Mouse (Mus musculus) liver (tissue): ENCODE results near the gene Adipor2.

ENCODE experiments used
- DNase-seq: peaks from one replicate; pipeline ENCODE4 v3.0.0-alpha.2; 2020; ENCODE audit warnings: mixed read lengths

Gene Adipor2

DNA sequence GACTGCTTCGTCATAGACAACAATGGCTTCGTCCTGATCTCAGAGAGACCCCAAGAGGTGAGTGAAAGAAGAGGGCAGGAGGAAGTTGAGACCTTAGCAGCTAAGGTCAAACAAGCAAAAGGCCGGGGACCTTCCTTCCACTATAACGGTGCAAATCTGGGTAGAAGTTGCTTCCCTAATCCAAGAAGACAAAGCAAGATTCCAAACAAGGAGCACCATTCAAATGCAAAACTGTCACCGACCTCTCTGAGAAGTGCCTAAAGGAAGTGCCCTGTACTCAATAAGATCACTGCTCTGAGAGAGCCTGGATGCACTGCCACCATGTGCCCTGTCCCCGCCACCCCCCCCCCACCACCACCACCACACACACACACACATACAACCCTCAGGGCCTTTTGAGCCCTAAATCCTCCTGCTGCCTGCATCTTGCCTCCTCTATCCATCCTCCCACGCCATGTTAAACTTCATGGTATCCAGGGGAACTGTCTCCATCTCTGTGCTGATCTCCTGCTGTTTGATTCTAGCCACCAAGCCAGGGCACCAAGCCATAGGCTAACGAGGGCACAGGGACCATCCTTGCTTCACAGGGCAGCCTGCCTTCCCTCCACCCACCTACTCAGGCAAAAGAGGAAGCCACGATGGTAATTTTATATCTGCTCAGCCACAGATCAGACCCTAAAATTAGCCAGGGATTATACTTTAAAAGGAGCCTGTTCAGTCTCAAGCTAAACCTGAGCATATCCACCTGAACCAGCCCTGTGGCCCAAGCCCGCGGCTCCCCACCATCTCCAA lies 79.2 kb downstream of the Adipor2 start:
- DNase-seq = no peak

DNA sequence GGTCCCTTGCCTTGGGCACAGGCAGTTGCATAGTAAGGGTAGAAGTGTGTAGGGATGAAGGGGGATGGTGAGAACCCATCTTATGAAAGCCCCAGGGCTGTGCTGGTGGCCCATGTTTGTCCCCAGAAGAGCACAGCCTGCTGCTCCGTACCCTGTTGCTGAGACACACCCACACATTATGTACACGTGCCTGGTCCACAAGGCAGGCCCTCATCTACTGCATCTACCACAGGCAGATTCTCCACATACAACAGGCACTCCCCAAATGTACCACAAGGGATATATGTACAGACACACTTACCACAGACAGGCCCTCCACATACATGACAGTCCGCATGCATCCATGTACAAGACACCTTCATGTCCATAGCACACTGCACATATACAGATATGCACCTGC lies 80.2 kb downstream of the Adipor2 start:
- DNase-seq = no peak

DNA sequence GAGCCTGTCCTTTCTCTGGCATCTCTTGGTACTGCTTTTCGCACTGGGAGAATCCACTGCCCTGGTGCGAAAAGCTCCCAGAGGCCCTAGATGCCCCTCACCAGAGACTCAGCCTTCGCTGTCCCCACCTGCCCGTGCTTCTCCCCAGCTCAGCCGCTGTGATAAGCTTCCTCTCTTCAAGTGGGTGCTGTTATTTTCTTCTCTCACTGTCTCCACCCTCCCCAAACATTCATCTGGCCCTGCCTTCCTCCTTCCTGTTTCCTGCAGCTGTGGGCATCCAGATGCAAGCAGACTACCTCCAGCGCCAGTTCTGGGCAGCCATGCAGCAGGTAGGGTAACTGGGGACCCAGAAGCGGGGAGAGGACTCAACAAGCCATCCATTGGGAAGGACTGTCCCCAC lies 81.4 kb downstream of the Adipor2 start:
- DNase-seq = no peak

DNA sequence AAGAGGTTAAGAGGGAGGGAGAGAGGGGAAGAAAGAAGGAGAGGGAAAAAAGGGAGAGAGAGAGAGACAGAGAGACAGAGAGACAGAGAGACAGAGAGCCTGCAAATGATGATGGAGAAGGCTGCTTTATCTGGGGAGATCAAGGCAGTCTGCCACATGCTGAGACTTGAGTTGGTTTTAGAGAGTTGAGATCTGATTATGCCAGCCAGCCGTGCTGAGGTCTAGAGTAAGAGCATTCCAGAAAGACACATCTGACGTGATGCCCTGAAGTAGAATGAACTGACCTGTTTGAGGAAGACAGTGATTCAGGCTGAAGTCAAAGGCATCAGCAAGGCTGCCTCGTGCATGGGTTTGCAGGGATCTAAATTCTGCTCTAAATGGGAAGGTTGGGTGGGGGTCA lies 83.7 kb downstream of the Adipor2 start:
- DNase-seq = no peak

DNA sequence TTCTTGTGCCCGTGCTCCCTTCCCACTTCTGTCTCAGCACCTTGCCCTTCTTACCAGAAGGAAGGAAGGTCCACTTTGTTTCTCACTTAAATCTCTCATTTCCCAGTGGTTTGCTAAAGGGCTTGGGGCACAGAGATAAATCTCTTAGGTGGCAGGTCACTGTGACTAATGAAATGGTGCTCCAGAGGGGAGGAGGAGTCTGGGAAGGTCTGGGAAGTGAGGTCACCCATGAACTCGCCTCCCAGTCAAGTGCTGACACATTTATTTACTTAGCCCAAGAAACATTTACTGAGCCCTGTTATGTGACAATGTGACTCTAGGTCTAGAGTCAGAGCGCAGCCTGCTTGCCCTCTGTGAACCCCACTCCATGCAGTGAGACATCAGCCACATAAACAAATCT lies 84.3 kb downstream of the Adipor2 start:
- DNase-seq = no peak

DNA sequence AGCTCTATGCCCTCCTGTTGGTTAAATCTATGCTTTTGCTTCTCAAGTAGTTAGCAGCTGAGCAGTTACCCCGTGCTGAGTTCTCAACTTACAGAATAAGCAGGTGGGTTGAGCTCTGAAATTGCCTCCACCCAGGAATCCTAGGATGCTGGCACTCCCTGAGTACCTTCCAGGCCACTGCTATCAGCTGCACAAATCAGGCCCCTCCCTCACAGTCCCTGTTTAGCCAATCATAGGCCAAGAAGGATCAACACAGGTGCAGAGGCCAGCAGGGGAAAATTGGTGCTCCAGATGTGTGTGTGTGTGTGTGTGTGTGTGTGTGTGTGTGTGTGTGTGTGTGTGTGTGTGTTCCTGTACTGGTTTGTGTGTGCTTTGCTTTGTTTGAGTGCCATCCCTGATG lies 85.4 kb downstream of the Adipor2 start:
- DNase-seq = no peak

DNA sequence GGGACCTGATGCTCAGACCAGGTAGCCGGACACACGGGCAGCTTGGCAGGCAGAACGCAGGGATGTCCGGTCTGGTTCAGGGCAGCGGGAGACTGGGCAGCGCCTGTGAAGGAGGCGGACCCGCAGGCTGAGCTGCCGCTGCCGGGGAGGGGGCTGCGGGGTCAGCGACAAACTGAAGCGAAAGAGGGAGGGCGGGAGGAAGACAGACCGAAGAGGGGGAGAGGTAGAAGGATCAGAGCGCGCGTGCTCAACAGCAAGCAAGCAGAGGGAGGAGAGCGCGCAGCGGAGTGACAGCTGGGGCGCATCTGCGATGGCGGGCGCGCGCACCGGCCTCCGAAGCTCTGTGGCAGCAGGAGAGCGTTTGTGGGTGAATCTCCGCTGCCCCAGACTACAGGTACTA lies 87.0 kb downstream of the Adipor2 start, which contains the start of gene Lrtm2:
Lrtm2 (minus strand) TSS at position 261 of the 400 bp plus-strand sequence.
- no peak for DNase-seq

DNA sequence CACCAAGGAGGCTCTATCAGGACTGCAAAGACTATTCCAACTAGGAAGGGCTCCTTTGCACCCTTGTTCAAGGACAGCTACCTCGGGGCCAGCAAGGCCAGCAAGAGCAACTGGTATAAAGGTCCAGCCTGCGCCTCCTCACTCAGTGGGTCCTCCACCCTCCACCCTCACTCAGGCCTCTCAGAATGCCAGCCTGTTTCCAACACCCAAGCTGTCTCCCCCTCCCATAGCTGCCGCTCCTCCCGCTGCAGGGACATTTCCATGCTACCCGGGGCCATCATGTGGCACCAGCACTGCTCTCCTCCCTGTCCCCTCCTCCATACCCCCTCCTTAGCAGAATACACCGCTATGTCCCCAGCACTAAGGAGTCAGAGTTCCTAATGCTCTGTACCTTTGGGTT lies 87.6 kb downstream of the Adipor2 start:
- DNase-seq = no peak

DNA sequence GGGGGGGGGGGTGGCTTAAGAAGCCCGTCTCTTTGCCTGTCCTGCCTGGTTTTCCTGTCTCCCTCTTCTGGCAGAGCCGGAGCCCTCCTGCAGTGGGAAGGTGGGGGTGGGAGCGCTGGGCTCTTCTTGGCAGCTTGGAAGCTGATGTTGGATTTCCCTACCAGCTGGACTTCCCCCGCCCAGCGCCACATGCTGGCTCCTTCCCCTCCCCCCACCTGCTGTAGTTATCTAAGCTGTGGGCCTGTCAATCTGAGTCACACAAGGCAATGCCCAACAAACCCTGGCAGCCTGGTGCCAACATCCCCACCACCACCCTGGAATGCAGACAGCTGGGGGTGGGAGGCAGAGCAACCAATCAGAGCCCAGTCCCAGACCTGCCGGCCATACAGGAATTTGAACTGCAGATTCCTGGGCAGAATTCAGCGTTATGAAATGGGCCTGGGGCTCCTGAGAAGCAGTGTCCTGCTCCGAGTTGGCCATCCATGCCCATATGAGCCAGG lies 88.2 kb downstream of the Adipor2 start:
- peak; percentile 10 for DNase-seq

DNA sequence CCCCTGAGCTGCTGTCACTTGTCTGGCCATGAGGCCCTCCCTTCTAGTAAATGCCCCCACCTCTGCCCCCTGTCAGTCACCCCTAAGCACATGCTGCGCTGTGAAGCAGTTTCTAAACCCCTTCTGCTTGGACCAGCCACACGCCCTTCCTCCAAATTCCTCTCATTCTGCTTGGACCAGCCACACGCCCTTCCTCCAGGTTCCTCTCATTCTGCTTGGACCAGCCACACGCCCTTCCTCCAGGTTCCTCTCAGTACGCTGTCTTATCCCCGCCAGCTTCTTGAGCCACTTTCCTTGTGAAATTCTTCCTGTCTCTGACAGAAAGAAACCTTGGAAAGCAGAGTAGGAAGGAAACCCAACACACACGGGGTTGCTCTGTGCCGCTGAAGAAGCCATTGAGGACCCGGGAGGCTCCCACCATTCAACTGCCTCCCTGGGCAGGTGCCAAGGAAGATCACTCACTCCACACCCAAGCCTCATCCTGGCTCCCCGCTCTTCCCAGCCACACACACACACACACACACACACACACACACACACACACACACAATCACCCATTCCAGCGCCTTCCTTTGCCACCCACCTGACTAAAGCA lies 88.9 kb downstream of the Adipor2 start:
- DNase-seq = no peak

DNA sequence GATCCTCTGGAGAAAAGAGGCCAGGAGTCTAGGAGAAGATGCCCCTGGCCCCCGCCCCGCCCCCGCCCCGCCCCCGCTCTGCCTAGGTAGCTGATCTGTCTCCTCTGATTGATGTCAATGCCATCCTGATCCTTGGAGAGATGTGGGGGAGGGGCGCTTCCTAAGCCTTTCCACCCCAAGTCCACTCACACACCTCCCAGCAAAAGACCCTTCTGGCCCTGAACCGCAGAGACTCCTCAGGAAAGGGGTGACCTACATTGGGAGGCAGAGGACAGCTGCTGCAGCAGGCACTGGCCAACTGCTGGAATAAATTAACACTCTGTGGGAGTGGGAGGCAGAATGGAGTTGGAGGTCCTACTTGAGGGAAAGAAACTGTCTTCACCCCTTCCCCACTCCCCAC lies 91.0 kb downstream of the Adipor2 start:
- DNase-seq = no peak

DNA sequence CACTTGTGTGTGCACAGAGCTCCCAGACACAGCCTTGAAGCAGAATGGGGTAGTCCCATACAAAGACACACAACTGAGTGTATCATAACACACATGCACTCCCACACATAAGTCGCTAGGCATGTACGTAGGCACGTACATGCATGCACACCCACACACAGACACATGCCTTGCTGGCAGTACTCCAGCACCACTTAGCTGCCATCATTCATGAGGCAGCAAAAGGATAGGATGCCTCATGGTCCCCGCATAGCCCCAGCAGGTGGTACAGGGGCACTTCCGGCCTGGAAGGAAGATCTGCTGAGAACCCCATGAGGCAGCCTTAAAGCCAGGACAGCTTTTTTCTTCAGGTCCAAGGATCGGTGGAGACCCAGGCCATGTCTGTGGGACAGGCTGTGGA lies 91.5 kb downstream of the Adipor2 start:
- no peak for DNase-seq

DNA sequence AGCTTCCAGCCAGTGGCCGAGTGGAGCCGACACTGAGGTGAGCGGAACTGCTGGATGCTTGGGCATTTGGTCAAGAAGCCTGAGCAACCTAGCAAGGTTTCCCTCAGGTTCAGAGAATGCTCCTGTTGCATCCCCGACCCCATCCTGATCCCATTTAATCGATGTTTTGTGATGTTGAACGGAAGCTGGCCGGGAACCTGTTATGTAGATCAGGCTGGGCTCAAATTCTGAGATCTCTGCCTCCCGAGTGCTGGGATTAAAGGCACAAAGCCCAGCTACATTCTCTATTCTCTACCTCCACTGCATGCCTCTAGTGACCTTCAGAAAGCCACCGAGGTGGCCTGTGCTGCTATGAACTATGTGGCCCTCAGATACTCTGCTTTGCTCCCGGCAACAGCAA lies 92.7 kb downstream of the Adipor2 start:
- DNase-seq = no peak

DNA sequence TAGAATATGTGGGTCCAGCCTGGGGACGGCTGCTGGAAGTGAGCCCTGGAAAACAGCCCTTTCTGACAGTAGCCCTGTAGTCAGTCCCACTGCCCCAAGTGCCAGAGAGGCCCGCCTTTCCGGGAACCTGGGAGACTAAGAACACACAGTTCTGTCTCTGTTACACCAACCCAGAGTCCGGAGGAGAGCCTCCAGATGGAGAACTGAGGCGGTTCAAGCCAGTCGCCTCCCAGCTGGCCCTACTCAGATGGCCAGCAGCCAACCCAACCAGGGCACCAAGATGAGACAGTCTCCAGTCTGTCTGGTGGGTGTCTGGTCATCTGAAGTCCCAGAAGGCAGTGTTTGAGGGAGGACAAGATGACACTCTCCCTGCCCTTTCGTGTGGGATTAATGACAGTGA lies 95.8 kb downstream of the Adipor2 start:
- no peak for DNase-seq

DNA sequence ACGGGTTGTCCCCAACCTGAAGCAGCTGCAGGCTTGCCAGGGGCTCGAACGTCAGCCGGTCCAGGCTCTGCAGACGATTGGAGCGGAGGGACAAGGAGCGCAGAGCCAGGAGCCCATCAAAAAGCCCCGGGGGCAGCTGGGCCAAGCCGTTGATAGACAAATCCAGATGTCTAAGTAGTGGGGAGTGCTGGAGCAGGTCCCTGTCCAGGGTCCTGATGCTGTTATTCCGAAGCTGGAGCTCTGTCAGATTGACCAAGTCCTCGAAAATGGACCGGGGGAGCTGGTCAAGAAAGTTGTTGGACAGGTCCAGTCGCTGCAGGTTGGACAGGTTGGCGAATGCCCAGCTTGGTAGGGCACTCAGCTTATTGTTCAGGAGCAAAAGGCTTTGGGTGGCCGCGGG lies 97.0 kb downstream of the Adipor2 start:
- peak; percentile 27 for DNase-seq

DNA sequence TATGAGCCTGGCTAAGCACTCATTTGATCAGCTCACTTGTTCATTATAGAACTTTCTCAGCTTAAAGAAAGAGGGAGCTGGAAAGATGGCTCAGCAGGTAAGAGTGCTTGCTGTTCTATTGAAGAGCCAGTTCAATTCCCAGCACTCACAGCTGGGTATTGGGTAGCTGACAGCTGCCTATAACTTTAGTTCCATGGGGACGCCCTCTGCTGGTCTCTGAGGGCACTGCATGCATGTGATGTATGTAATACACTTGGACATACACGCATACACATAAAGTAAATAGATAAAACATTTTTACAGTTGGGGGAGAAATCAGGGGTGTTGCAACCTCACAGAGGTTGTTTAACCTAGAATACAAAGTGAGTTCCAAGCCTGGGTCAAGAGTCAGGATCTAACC lies 98.1 kb downstream of the Adipor2 start:
- DNase-seq = peak; percentile 28

DNA sequence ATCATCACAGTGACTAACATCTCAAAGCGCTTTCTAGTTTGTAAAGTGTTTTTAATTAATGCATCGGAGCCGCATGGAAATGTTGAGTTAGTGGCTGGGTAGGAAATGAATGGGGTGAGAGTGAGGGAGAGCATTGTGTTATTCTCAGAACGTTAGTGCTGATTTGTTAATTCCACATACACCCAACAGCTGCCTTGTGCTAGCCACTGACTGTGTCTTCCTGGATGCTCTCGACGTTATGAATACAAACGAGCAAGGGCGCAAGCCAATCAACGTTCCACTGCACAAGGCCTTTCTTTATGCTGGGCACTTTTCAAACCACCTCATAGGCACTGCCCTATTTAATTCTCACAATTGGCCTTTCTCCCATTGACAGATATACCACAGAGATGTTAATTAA lies 98.8 kb downstream of the Adipor2 start:
- no peak for DNase-seq

DNA sequence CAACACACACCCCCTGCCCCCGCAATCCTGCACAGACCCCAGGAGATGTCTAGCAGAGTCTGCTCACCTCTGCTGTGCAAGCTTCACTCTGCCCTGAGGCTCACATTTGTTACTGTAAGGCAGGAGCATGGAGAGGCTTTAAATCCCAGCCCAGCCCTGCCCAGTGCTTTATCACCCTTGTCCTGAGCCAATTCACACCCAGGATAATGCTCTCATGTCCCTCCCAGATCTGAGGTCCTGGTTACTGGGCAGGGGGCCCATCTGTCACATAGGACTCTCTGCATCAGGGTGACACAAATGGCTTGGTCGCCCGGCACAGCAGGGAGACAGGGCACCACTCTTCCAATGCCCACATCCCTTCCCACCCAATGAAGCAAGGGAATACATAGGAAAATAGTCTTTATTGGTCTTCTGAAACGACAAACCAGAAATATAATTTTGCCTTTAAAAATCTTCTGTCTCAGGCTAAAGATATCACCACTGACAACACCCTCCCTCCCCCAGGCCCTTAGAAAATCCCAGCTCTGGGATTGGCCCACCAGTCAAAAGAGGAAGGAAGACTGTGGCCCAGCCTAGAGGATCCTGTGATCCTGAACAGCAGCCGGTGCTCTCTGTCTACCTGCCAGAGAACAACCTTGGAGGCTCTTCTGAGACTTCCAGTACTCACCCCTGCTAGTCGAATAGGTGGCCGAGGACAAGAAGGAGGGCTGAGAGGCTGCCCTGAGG lies 102.6 kb downstream of the Adipor2 start:
- no peak for DNase-seq

DNA sequence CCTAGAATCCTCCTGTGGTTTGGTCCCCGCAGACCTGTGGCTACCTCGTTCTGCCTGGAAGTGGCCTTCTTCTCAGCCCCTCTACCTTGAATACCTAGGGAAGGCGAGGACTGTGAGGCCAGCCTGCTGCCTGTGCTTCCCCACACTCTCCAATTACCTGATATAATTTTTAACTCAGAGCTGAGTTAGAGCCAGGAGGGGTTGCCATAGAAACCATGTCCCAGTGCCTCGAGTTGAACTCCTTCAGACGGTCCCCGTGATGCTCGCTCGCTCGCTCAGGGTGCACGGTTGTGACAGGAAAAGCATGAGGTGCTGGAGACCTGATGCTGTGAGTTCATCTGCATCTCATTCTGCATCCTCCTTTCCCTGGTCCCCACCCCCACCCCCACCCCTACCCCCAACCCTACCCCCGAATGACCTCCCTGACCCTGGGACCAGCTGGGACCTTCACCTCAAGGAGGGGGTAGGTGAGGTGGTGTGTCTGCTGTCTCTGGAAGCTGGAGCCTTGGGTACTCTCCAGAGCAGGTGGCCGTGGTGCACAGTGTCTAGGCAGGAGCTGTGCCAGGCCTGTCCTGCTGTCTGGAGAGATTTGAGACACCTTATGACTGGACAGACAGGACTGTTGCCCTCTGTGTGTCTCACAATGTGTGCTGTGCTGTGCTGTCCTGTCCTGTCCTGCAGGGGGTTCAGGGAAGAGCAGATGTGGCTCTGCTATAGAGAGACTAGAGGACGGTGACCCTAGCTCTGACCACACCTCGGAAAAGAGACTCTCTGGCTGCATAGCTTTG lies 103.7 kb downstream of the Adipor2 start:
- DNase-seq = no peak

DNA sequence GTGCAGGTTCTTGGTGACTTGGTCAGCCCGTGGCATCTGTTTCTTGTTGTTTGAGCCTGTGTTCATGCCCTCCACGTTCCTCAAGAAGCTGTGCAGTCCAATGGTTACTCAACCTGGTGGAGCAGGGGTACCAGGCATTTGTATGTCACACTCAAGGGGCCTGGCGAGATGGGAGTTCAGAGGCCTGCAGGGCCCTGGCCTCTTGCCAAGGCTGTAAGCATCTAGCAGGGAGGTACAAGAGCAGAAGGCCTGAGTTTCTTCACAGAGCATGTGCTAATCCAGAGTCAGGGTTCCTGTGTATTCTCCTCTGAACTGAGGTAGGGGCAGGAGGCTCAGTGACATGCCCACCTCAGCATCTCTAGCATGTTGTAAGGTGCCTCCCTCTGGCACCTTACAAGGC lies 104.4 kb downstream of the Adipor2 start:
- DNase-seq = no peak

DNA sequence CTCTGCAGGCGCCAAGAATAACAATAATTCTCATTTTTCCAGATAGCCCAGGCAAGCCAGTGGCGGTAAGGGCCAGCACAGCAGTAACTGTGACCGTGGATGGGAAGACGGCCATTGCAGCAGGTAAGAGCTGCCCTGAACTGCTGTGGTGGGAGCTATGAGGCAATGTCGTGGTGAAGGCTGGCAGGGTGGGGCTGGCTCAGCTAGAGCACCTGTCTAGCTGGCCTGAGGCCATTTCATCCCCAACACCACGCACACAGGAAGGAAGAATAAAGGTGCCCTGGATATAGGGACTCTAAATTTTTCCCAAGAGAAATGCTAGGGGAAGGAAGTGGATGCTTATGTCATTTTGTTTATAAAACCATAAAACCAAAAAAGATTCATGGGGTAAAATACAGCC lies 105.1 kb downstream of the Adipor2 start:
- DNase-seq = no peak

DNA sequence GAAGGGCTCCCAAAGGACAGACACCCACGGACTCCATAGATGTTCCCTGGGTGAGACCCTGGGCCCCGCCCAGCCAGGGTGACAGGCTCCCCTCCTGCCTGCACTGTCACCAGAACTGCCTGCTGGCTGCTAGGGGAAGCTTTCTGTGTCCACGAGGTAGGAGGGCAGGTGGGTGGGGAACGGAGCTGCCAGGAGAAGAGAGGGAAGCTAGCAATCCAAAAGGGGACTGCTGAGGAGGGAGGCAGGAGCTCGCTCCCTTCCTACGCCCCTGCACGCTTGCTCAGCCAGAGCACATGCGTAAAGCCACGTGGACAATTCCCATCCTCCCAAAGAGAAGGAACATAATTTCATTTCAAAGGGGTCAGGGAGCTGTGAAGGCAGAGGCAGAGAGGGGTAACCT lies 107.3 kb downstream of the Adipor2 start:
- no peak for DNase-seq

DNA sequence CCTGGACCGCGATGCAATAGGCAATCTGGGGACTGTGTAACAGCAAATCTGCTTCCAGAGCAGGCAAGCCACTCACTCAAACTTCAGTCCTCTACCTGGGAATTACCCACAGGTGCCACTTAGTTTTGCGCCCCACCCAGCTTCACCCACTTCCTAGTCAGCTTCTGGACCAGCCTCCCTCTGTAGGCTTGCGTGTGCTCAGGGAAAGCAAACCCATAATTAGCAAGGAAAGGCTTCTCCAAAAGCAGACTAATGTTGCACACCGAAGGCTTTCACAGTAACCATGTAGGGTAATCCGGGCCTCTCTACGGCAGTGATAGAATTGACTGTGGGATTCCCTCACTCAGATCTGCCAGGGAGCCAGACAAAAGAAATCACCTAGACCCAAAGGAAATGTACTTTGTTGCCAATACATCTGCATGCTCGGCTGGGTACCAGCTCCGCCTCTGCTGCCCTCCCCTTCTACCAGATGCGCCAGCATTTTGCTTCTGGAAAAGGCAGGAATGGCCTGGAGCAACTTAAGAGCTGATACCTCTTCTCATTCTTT lies 109.6 kb downstream of the Adipor2 start:
- no peak for DNase-seq
